Mouse (Mus musculus) lung, postnatal 0 days (tissue): ENCODE data around the gene Ddx47. TPM values are rescaled to one million over a fixed set of nuclear protein-coding genes. Genes with fewer than 3 reads are reported as not detected.

ENCODE experiments used
- ATAC-seq: fragments of 200-750 bp; cut with Nextera tagmentation; 2 replicates; pipeline ENCODE4 v1.8.0; 2017; ENCODE audit warnings: moderate library complexity
- DNase-seq: peaks from one replicate; pipeline ENCODE4 v3.0.0-alpha.2; 2016; ENCODE audit warnings: low spot score
- H3K27ac ChIP-seq: fragments of 300-500 bp; sonication (generic); 2 replicates; pipeline ENCODE4 v1.5.1; 2014; ENCODE audit warnings: antibody characterized with exemption, mild to moderate bottlenecking, low read length, mixed read lengths
- H3K27me3 ChIP-seq: fragments of 300-500 bp; sonication (generic); replicated peaks from 2 replicates; pipeline ENCODE4 v1.6.1; 2014; ENCODE audit warnings: low read length, mixed read lengths; ENCODE audit not compliant: insufficient read depth
- H3K36me3 ChIP-seq: fragments of 300-500 bp; sonication (generic); 2 replicates; pipeline ENCODE4 v1.6.1; 2014; ENCODE audit warnings: low read length, mixed read lengths; ENCODE audit not compliant: insufficient read depth
- H3K4me1 ChIP-seq: fragments of 300-500 bp; sonication (generic); 2 replicates; pipeline ENCODE4 v1.6.1; 2014; ENCODE audit warnings: antibody characterized with exemption, low read depth, low read length, mixed read lengths; ENCODE audit not compliant: insufficient read depth
- H3K4me2 ChIP-seq: fragments of 300-500 bp; sonication (generic); replicated peaks from 2 replicates; pipeline ENCODE4 v1.6.1; 2014; ENCODE audit warnings: low read depth, mild to moderate bottlenecking, low read length, moderate library complexity, mixed read lengths
- H3K4me3 ChIP-seq: fragments of 300-500 bp; sonication (generic); 2 replicates; pipeline ENCODE4 v1.5.1; 2014; ENCODE audit warnings: low read depth, low read length
- H3K9ac ChIP-seq: fragments of 300-500 bp; sonication (generic); replicated peaks from 2 replicates; pipeline ENCODE4 v1.6.1; 2014; ENCODE audit warnings: low read depth, mild to moderate bottlenecking
- H3K9me3 ChIP-seq: fragments of 300-500 bp; sonication (generic); 2 replicates; pipeline ENCODE4 v1.6.1; 2016; ENCODE audit warnings: low read length, mixed read lengths
- CTCF ChIP-seq: IDR thresholded peaks from 2 replicates; pipeline ENCODE4 v1.5.1; 2016; ENCODE audit warnings: antibody characterized with exemption, mild to moderate bottlenecking
- EP300 ChIP-seq: IDR thresholded peaks from 2 replicates; pipeline ENCODE4 v1.6.1; 2016; ENCODE audit warnings: antibody characterized with exemption, mild to moderate bottlenecking, control low read depth
- WGBS: fragments of 180-500 bp; shearing (Covaris S2); extraction: QIAGEN DNeasy Blood & Tissue Kit; methylation state at CpG from one replicate; pipeline ENCODE4 v1.1.7; 2014; 5-methylcytosine and 5-hydroxymethylcytosine counted together
- polyA plus RNA-seq: library from polyadenylated mRNA; unstranded; fragments of >200 nt; fragmentation: Nextera tagmentation; extraction: Ambion mirVana; gene quantifications from 2 replicates; pipeline ENCODE4 v1.2.1, GENCODE M21; 2015

The Ddx47 gene
- polyA plus RNA-seq, 1 experiment from 2014 or later = 97.1 TPM

- TF ChIP-seq CTCF (no peak), EP300 (no peak)
- ATAC-seq = no peak
- Histone ChIP-seq H3K9ac (no peak overlapping the region), H3K4me1 (no peaks in the 10 kb centered on the region), H3K4me3 (no peak overlapping the region), H3K27me3 (no peaks in the 10 kb centered on the region), H3K4me2 (no peak overlapping the region), H3K27ac (no peak overlapping the region), H3K9me3 (no peaks in the 10 kb centered on the region), H3K36me3 (no peaks in the 10 kb centered on the region)
- no peak for DNase-seq
- 94% methylated on average over 2 of the region's 2 CpGs for WGBS
Measured at GRCm38 (mm10) chr6:134969498-134969897, 41.9 kb upstream of the Ddx47 start.

GRCm38 (mm10) chr6:134972096-134972495, 39.3 kb upstream of the Ddx47 start:
- H3K9me3 ChIP-seq = no peaks in the 10 kb centered on the region
- no peak overlapping the region for H3K4me3 ChIP-seq
- DNase-seq (no peak), ATAC-seq (no peak)
- no peak overlapping the region for H3K4me2 ChIP-seq
- H3K27ac ChIP-seq = no peak overlapping the region
- WGBS = 30% methylated on average over 4 of the region's 4 CpGs
- TF ChIP-seq CTCF (no peak), EP300 (no peak)
- H3K9ac ChIP-seq = no peak overlapping the region
- H3K36me3 ChIP-seq = no peaks in the 10 kb centered on the region
- H3K4me1 ChIP-seq = no peaks in the 10 kb centered on the region
- 0 out of 2 replicates have a peak, but pooled peaks cover 3% of the 10 kb centered on the region for H3K27me3 ChIP-seq

- Histone ChIP-seq H3K9me3 (no peaks in the 10 kb centered on the region), H3K27me3 (0 out of 2 replicates have a peak, but pooled peaks cover 3% of the 10 kb centered on the region), H3K4me1 (no peaks in the 10 kb centered on the region), H3K4me2 (no peak overlapping the region), H3K9ac (no peak overlapping the region), H3K27ac (no peak overlapping the region), H3K4me3 (no peak overlapping the region), H3K36me3 (no peaks in the 10 kb centered on the region)
- peak; percentile 54 for ATAC-seq
- WGBS = 13% methylated on average over 6 of the region's 6 CpGs
- peak; percentile 64 for DNase-seq
- TF ChIP-seq EP300 (peak; percentile 76), CTCF (no peak)
Measured at GRCm38 (mm10) chr6:134976628-134977027, 34.8 kb upstream of the Ddx47 start.

GRCm38 (mm10) chr6:134981231-134982062, 30.0 kb upstream of the Ddx47 start, which contains the start of gene Apold1:
Gene Apold1, plus strand, starts transcription at chr6:134981718.
- Histone ChIP-seq H3K4me2 (peak within 1 kb of the TSS; percentile 35), H3K9me3 (no peaks in the 10 kb centered on the region), H3K4me3 (no peak within 1 kb of the TSS), H3K27ac (peak within 1 kb of the TSS; percentile 54), H3K9ac (no peak within 1 kb of the TSS), H3K27me3 (no peaks in the 10 kb centered on the region), H3K36me3 (no peaks in the 10 kb centered on the region), H3K4me1 (no peaks in the 10 kb centered on the region; the same call in 1 of the 2 replicates)
- peak; percentile 59 for ATAC-seq
- DNase-seq = peak; percentile 54
- 43% methylated on average over 22 of the region's 22 CpGs for WGBS
- TF ChIP-seq EP300 (peak; percentile 78), CTCF (peak; percentile 11; the same call in 1 of the 2 replicates)

DNA sequence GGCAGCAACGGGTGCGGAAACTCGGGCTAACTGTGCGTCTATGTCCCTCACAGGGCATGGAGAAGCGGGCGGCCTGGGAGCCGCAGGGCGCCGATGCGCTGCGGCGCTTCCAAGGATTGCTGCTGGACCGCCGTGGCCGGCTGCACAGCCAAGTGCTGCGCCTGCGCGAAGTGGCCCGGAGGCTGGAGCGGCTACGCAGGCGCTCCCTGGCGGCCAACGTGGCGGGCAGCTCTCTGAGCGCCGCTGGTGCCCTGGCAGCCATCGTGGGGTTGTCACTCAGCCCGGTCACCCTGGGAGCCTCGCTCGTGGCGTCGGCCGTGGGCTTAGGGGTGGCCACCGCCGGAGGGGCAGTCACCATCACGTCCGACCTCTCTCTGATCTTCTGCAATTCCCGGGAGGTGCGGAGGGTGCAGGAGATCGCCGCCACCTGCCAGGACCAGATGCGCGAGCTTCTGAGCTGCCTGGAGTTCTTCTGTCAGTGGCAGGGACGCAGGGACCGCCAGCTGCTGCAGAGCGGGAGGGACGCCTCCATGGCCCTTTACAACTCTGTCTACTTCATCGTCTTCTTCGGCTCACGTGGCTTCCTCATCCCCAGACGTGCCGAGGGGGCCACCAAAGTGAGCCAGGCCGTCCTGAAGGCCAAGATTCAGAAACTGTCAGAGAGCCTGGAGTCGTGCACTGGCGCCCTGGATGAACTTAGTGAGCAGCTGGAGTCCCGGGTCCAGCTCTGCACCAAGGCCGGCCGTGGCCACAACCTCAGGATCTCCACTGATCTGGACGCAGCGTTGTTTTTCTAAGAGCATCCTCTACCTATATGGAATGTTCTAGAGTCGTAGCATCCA, 27.7 kb upstream of the Ddx47 start:
- 6% methylated on average over 62 of the region's 62 CpGs for WGBS
- peak overlapping the region; percentile 16; the same call in 1 of the 2 replicates for H3K27ac ChIP-seq
- peak overlapping the region; percentile 84 for H3K4me2 ChIP-seq
- peak overlapping the region; percentile 49 for H3K4me3 ChIP-seq
- no peaks in the 10 kb centered on the region; the same call in 1 of the 2 replicates for H3K4me1 ChIP-seq
- no peaks in the 10 kb centered on the region for H3K36me3 ChIP-seq
- H3K27me3 ChIP-seq = no peaks in the 10 kb centered on the region
- peak overlapping the region; percentile 43 for H3K9ac ChIP-seq
- no peaks in the 10 kb centered on the region for H3K9me3 ChIP-seq
- peak; percentile 91 for TF ChIP-seq CTCF
- TF ChIP-seq EP300 = no peak
- DNase-seq (peak; percentile 95), ATAC-seq (peak; percentile 89)

- Histone ChIP-seq H3K27me3 (no peaks in the 10 kb centered on the region), H3K4me3 (no peak overlapping the region), H3K27ac (no peak overlapping the region), H3K9ac (no peak overlapping the region), H3K4me1 (no peaks in the 10 kb centered on the region; the same call in 1 of the 2 replicates), H3K36me3 (no peaks in the 10 kb centered on the region), H3K4me2 (peak overlapping the region; percentile 84), H3K9me3 (no peaks in the 10 kb centered on the region)
- 58% methylated on average over 3 of the region's 3 CpGs for WGBS
- peak; percentile 34 for DNase-seq
- ATAC-seq = 0 out of 2 replicates have a peak, but pooled peaks have one; percentile 19
- TF ChIP-seq EP300 = no peak
- peak; percentile 63 for TF ChIP-seq CTCF
Measured at GRCm38 (mm10) chr6:134984748-134985147, 26.7 kb upstream of the Ddx47 start.
